Mouse (Mus musculus) cerebellum, adult 2 months (tissue): ENCODE results near the gene Fam240a.

ENCODE experiments used
- CTCF ChIP-seq: fragments of 200-500 bp; IDR thresholded peaks from 2 replicates; pipeline ENCODE4 v1.5.1; 2011; ENCODE audit warnings: low read depth, mild to moderate bottlenecking, control low read depth, low read length, moderate library complexity, borderline replicate concordance; ENCODE audit not compliant: insufficient read depth
- POLR2A ChIP-seq: fragments of 200-500 bp; IDR thresholded peaks from 2 replicates; pipeline ENCODE4 v1.6.1; 2011; ENCODE audit warnings: low read length, control low read depth, borderline replicate concordance; ENCODE audit not compliant: insufficient read depth

DNA sequence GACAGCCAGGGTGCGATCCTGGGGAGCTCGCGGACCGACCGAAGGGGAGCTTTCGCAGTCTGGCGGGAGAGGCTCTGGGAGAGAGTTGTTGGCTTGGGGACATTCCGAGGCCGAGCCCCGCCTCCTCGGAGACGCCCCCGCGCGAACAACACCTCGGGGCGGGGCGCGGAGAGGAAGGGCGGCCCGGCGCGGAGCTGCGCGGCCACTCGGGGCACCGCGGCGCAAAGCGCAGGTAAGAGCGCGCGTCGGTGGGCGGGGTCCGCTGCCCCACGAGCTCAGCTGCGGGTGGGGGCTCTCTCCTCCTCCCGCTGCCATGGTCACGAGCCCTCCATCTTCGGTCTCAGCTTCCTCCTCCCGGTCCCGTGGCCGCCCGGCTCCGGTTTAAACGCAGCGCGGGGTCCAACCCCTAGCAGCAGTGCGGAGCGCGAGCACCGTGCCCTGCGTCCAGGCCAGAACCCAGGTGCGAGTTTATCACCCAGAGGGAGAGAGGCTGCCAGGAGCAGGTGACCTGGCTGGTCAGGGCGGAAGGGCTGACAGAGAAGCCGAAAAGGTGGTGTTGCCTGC, 36.6 kb downstream of the Fam240a start, which contains the start of gene Tmie:
- TF ChIP-seq CTCF (no peak), POLR2A (no peak)
